Mouse (Mus musculus): ENCODE measurements around the gene Cdk15.

Cdk15 gene

DNA sequence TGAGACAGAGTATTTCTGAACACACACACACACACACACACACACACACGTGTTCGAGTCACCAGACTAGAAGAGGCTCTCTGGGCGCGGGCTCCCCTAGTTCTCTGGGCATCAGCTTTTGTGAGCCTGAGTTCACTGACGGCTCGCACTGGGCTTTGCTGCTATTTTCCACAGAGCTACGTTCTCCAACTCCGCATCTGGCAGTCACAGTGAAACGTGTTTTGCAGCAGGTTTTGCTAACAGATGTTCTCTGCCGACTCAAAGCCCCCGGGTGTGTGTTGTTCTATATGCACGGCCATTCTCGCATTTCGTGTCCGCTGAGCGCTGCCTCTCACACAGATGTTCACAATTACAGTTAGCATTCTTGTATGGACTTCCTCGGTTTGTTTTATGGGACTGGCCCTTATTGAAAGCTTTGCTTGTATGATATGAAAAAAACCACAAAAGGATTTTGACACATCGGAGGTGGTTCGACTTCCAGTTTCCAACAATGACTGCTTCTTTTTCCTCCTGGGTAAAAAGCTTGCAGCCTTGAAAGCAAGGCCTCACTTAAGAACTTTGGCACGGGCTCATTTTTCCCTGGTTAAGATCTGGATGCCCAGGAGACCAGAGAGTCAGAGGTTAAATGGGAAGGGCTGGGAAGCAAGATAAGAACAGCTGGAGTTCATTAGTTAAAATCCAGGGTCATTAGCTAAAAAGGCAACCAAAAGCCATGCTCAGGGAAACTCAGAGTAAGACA lies 13.4 kb downstream of the Cdk15 start:
- DNase-seq (ENCODE audit: extremely low read depth, insufficient read length, low spot score) = no peak

DNA sequence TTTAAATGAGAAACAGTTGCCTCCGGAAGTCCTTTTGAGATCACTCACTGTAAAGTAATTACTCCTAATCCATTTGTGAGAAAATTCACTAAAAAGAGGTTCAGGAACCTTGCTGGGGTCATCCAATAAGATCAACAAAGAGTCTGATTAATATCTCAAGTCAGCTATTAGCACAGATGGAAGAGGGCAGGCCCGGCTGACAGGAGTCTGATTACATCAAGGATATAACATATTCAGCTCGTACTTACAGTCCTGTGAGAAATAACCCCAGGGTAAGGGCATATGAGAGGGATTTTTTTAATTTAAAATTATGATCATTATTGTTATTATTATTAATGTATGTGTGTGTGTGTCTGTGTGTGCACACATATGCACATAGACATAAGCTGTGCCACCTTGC lies 15.5 kb downstream of the Cdk15 start:
- no peak for DNase-seq (ENCODE audit: extremely low read depth, insufficient read length, low spot score)

GRCm38 (mm10) chr1:59285880-59286279 lies 29.2 kb downstream of the Cdk15 start:
- no peak for DNase-seq (ENCODE audit: extremely low read depth, insufficient read length, low spot score)

DNA sequence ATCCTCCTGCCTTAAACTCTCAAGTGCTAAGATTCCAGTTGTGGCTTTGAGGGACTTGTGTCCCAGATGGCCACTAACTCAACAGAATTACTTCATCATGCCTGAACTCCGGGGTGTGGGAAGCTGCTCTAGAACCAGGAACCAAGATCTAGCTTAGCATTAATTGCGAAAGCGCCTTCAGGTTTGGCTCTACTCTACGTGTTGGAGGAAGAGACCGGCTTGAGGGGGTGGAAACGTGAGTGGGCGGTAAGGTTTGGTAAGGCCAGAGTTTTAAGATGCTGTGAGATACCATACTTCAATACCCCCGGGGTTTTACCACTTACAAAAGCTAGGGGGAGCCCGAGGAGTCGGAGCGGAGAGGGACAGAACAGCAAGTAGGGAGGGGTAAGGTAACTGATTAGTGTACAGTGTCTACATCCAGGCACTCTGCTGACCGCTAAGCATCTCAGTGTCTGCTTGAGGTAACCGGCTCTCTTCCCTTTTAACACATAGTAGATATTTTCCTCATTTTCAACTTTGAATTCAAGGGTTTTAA lies 29.7 kb downstream of the Cdk15 start:
- no peak for DNase-seq (ENCODE audit: extremely low read depth, insufficient read length, low spot score)

- no peak for DNase-seq (ENCODE audit: extremely low read depth, insufficient read length, low spot score)
Observed at GRCm38 (mm10) chr1:59287733-59288132, 31.0 kb downstream of the Cdk15 start.

DNA sequence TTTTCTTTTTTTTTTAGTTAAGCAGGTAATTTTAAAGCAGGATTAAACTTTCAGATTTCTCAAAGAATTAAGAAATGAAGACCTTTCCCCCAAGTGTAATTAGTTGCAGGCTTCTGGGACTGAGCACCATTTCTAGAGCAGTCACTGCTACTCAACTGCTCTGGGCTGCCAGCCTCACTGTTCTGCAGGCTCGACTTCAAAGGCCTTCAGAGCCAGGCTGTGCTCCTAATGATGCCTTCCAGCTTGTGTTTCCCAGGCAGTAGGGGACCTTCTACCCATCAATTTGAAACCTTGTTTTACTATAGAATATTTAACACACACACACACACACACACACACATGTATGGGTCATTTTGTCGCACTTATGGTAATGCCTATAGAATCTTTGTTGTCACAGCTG lies 34.9 kb downstream of the Cdk15 start:
- no peak for DNase-seq (ENCODE audit: extremely low read depth, insufficient read length, low spot score)

DNA sequence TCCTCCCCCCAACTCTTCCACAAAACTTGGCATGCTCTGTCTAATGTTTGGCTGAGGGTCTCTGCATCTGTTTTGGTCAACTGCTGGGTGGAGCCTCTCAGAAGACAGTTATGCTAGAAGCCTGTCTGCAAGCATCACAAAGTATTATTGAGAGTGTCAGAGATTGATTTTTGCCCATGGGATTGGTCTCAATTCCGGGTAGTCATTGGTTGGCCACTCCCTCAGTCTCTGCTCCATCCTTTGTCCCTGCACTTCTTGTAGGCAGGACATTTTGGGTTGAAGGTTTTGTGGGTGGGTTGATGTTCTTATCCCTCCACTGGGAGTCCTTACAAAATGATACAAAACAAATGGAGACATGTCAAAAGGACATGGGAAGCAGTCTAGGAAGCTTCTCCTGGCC lies 39.1 kb downstream of the Cdk15 start:
- no peak for DNase-seq (ENCODE audit: extremely low read depth, insufficient read length, low spot score)

- DNase-seq (ENCODE audit: extremely low read depth, insufficient read length, low spot score) = no peak
Observed at GRCm38 (mm10) chr1:59297167-59297566, 40.5 kb downstream of the Cdk15 start.

DNA sequence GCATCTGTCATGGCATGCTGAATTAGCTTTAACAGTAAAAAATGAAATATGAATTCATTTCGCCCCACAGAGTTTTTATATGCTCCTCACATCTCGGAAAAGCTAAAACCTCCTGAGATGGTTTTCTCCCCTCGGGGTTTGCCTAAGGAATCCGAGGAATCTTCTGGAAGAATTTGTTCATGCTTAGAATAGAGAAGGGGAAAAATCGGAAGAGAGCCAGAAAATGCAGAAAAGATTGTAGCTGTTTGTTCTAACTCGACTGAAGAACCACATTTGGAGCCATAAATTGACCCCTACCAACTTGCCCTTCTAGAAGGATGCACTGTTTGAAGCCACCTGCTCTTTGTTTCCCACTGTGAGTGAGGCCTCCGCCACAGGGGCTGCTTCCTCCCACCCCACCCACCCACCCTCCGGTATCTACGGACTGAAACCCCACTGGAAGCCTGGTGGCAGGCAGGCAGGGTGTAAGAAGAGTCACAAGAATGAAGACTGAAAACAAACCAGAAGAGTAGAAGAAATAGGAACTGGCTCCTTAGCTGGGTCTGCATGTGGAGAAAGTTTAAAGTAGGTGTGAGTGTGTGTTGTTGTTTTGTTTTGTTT lies 41.9 kb downstream of the Cdk15 start:
- no peak for DNase-seq (ENCODE audit: extremely low read depth, insufficient read length, low spot score)

DNA sequence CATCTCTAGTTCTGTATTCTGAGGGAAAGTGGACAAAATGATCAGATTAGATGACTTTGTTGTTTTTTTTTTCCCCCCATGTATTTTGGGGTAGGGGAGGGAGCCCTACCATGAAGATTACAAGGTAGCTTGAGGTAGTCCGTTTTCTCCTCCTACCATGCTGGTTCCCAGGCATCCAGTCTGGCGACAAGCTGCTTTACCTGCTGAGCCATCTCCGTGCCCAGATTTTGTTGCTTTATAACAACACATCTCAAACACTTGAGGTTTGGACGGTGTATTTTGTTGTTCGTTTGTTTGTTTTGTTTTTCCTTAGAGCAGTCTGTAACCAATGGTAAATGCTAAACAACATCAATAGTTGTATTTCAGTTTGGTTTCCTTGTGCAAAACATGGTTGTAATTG lies 50.6 kb downstream of the Cdk15 start:
- no peak for DNase-seq (ENCODE audit: extremely low read depth, insufficient read length, low spot score)

DNA sequence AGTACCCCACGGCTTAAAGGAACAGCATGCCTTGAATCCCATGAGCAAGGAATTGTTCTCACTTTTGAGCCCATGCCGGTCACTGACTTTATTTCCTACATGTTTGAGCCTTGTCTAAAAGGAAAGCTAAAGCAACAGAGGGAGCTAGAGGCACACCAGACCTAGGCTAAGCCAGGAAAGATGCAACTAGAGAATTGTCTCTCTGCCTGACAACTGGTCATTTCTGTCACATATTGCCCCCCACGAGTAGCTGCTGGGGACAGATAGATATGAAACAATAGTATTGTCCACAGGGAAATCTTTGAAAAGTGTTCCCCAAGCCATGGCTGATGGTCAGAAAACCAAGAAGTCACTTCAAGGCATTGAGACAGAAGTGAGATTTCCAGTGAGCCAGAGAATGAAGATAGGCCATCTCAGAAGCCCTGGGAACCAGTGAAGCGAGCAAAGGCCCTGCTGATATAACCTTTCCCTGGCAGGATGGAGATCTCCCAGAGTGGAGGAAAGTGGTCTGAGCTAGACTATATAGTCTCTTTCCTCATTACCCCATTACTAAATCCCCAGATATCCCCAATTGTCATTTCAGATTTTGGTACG lies 54.7 kb downstream of the Cdk15 start:
- DNase-seq (ENCODE audit: extremely low read depth, insufficient read length, low spot score) = no peak

- no peak for DNase-seq (ENCODE audit: extremely low read depth, insufficient read length, low spot score)
Observed at GRCm38 (mm10) chr1:59312187-59313153, 55.8 kb downstream of the Cdk15 start.

DNA sequence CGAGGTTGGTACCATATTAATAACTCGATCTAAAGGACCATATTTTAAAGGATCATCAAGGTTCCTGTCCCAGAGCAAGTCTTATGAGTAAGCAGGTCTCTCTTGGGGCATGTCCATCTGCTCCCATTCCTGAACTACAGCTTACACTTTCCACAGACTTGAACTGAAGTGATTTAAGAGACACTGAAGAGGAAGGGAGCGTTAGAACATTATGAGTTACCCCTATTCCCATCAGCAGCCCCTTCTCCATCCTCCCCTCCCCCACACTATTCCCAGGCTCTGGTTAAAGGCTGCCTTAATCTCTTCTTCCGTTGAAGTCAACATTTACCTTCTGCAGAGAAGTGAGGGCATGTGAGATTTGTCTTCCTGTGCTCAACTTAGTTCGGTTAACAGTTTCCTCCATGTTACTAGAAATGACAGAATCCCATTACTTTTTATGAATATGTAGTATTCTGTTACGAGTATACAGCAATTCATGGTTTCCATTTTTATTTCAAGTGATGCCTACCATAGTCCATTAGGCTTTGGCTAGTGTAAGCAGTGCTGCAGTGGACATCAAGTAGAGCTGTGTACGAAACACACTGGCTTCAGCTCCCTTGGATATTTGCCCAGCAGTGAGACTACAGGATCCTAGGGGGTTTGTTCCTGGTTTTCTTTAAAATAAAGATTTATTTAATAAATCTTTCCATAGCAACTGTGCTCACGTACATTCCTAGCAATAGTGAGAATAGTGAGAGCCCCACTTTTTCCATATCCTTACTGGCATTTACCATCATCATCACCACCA lies 56.6 kb downstream of the Cdk15 start:
- no peak for DNase-seq (ENCODE audit: extremely low read depth, insufficient read length, low spot score)

GRCm38 (mm10) chr1:59315057-59315807 lies 58.5 kb downstream of the Cdk15 start:
- no peak for DNase-seq (ENCODE audit: extremely low read depth, insufficient read length, low spot score)

DNA sequence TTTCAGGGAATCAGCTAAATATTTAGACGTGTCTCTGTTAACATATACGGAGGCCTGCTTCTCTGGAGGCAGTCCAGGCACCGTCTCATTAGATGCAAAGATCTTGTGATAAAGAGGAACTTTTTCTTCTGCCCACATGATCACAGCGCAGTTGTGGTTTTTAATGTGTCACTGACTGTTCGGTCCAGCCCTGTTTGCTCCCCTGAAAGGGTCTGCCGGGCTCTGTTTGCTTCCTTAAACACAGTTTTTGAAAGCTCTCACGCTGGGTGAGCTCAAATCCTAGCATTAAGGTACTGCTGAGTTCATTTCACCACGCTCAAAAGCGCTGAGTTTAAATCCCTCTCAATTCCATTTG lies 59.3 kb downstream of the Cdk15 start:
- no peak for DNase-seq (ENCODE audit: extremely low read depth, insufficient read length, low spot score)

DNA sequence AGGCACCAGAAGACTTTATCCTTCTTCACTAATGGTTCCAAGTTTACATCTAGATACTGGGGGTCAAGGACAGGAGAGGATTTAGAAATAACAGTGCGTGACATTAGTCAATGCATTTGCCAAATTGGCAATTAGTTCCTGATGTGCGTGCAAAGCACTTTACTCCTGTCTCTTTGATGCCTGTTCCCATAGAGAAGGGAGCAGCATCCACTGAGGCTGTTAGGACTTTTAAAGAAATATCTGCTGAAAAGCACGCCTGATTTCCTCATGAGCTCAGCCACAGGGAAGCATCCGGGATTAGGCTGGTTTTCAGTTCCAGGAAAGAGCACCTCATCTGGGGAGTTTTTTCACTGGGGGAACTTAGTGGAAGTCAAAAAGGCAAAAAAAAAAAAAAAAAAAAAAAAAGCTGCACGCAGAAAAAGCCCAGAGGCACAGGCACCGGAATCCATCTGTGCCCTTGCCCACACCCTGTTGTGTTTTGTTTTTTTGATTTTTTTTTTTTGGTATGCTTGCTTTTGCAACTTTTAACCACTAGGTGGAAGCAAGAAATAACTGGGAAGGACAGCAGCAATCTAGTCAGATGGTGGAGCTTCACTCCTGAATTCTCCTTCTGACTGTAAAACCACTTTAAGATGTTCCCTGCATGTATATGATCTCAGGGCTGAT lies 59.8 kb downstream of the Cdk15 start:
- no peak for DNase-seq (ENCODE audit: extremely low read depth, insufficient read length, low spot score)

DNA sequence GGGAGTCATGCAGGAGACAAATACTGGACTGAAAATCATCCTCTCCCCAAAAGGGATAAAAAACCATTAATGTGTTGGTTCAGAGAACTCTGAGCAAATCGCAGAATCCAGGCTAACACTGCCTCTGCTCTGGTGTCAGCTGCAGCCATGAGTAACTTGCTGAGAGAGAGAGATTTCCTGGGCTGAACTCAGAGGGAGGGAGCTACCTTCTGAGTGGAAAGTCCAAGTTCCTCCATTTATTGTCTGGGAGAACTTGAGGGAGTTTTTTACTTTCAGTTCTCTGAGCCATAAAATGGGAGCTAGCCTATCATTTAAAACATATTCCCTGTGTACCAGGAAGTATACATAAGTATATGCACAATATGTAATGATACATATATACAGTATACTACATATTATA lies 60.7 kb downstream of the Cdk15 start:
- no peak for DNase-seq (ENCODE audit: extremely low read depth, insufficient read length, low spot score)

DNA sequence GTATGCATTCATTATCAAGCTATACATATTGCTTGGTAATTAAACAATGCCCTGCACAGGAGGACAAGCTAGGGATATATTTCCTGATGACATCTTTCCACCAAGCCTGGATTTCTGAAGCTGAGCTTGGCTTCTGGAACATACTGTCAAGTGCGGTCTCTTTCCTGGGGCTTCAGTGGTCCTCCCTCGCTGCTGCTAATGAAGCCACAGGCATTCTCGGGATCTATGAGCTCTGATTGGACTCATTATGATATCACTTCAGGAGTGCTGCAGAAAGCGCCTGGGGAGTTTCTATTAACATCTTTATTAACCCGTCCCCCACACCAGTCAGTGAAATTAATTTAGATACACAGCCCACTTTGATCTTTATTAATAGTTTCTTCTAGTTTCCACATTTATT lies 62.2 kb downstream of the Cdk15 start:
- DNase-seq (ENCODE audit: extremely low read depth, insufficient read length, low spot score) = no peak

All from 3134 (cell line).